Mouse (Mus musculus) thymus, adult 2 months (tissue): ENCODE data around the gene Elof1.

Experiments
- CTCF ChIP-seq: fragments of 200-500 bp; IDR thresholded peaks from 2 replicates; pipeline ENCODE4 v1.5.1; 2012; ENCODE audit warnings: mild to moderate bottlenecking, control low read depth, low read length, moderate library complexity, borderline replicate concordance; ENCODE audit not compliant: control insufficient read depth, poor library complexity, insufficient read depth; ENCODE audit errors: extremely low read depth
- POLR2A ChIP-seq: fragments of 200-500 bp; IDR thresholded peaks from 2 replicates; pipeline ENCODE4 v1.6.1; 2012; ENCODE audit warnings: mild to moderate bottlenecking, low read length, control low read depth, moderate library complexity; ENCODE audit not compliant: control insufficient read depth, poor library complexity, insufficient read depth; ENCODE audit errors: extremely low read depth

DNA sequence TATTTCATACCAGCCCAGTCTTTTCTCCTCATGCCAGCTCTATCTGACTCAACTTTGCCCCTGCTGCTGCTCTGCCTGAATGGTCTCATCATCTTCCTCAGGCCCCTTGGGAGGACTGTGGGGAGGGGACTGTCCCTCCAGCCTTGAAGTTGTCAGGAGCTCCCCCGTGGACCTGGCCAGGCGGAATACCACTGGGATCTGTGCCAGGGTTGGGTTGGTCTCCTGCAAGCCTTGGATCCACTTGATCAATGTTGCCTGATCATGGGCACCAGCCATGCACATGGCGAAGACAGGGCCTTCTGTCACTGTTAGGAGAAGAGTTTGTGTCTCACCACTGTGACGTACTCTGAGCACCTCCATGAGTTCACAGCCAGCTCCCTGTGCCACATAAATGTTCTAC lies 44.7 kb downstream of the Elof1 start:
- TF ChIP-seq CTCF (no peak), POLR2A (no peak)
